Mouse (Mus musculus) gonadal fat pad, adult 2 months (tissue): ENCODE results near the gene Ceacam19. TPM values are rescaled to one million over a fixed set of nuclear protein-coding genes. Genes with fewer than 3 reads are reported as not detected.
"Not testable (repeated sequence)": the region's sequence is repeated elsewhere in the genome, so short reads cannot be mapped to it uniquely, and the experiment has no call there.

Source experiments
- DNase-seq: peaks from one replicate; pipeline ENCODE4 v3.0.0-alpha.2; 2012; ENCODE audit warnings: low read depth
- polyA plus RNA-seq: library from polyadenylated mRNA; depleted of rRNA; stranded (reverse); fragments of >200 nt; gene quantifications from 2 replicates; pipeline ENCODE4 v1.2.3, GENCODE M21; 2012; rRNA removed

Gene Ceacam19
- polyA plus RNA-seq = 0.16 and 1.8 TPM in 2 replicates

- no peak for DNase-seq
Measured at GRCm38 (mm10) chr7:19887849-19888248, at the start of gene Ceacam19. TSS of gene Ceacam19 (minus strand) at chr7:19887965.

GRCm38 (mm10) chr7:19937229-19937821 lies 49.6 kb upstream of the Ceacam19 start:
- DNase-seq = no peak

GRCm38 (mm10) chr7:19935961-19936360 lies 48.2 kb upstream of the Ceacam19 start:
- no peak for DNase-seq

- no peak for DNase-seq
Measured at GRCm38 (mm10) chr7:19935171-19935751, 47.5 kb upstream of the Ceacam19 start.

GRCm38 (mm10) chr7:19932877-19933809 lies 45.4 kb upstream of the Ceacam19 start:
- DNase-seq = no peak

- no peak for DNase-seq
Measured at GRCm38 (mm10) chr7:19932133-19932876, 44.5 kb upstream of the Ceacam19 start.

- not testable (repeated sequence) for DNase-seq
Measured at GRCm38 (mm10) chr7:19930481-19930880, 42.7 kb upstream of the Ceacam19 start.

GRCm38 (mm10) chr7:19928486-19928885 lies 40.7 kb upstream of the Ceacam19 start:
- no peak for DNase-seq

- DNase-seq = no peak
Measured at GRCm38 (mm10) chr7:19926849-19927480, 39.2 kb upstream of the Ceacam19 start.

GRCm38 (mm10) chr7:19925376-19925775 lies 37.6 kb upstream of the Ceacam19 start:
- DNase-seq = no peak

- DNase-seq = no peak
Measured at GRCm38 (mm10) chr7:19923797-19924196, 36.0 kb upstream of the Ceacam19 start.

- no peak for DNase-seq
Measured at GRCm38 (mm10) chr7:19923354-19923753, 35.6 kb upstream of the Ceacam19 start.

GRCm38 (mm10) chr7:19920506-19921261 lies 32.9 kb upstream of the Ceacam19 start, which contains the start of gene Pvr:
TSS of gene Pvr (minus strand) at chr7:19921160.
- DNase-seq = no peak

GRCm38 (mm10) chr7:19920166-19920505 lies 32.4 kb upstream of the Ceacam19 start:
- no peak for DNase-seq

- DNase-seq = no peak
Measured at GRCm38 (mm10) chr7:19914558-19914957, 26.8 kb upstream of the Ceacam19 start.

GRCm38 (mm10) chr7:19911695-19912524 lies 24.1 kb upstream of the Ceacam19 start:
- DNase-seq = no peak

- no peak for DNase-seq
Measured at GRCm38 (mm10) chr7:19911292-19911658, 23.5 kb upstream of the Ceacam19 start.

- DNase-seq = no peak
Measured at GRCm38 (mm10) chr7:19910421-19911291, 22.9 kb upstream of the Ceacam19 start.

GRCm38 (mm10) chr7:19889881-19890280 lies 2.1 kb upstream of the Ceacam19 start:
- DNase-seq = no peak
